Mouse (Mus musculus) mature B cell (primary cell): ENCODE results near the gene Aff1.

ENCODE experiments used
- in situ Hi-C: fragments of 300-500 bp; cut with MboI; formaldehyde crosslinking; loops from 2 replicates; pipeline ENCODE4 v1.14.3; 2019

The Aff1 gene

DNA sequence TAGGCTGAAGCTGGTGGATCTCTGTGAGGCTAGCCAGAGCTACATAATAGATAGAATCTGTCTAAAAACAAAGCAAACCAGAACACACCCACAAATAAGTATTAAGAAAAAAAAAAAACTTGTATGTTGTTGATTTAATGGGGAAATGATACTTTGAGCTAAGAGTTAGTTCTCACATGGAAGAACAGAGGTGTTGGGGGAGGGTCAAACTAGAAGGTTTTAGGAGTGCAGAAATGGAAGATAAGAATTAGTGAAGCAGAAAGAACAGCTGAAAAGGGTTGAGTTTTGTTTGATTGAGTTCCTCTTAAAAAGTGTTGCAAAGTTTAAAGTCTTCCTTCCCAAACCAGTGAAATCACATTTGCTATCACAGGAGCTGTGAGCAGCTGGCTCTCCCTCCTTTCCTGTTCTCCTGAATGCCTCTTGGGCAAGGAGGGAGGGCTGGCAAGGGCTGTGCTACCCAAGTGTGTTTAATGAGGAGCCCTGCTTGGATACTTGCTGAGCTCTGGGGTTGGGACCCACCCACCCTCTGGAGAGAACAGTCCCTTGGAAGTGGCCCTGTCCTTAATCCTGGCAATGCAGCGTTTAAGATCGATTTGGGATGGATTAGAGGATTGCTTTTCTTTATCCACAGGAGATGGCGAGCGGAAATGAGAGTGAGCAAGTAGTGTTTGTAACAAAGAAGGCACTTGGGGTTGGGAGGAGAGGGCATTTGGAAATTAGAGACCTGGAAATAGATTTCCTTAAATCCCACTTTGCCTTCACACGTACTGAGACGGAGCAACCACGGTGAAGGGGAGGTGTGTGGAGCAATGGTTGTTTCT, 57.5 kb downstream of the Aff1 start:
- in situ Hi-C loops, result no loop called here

DNA sequence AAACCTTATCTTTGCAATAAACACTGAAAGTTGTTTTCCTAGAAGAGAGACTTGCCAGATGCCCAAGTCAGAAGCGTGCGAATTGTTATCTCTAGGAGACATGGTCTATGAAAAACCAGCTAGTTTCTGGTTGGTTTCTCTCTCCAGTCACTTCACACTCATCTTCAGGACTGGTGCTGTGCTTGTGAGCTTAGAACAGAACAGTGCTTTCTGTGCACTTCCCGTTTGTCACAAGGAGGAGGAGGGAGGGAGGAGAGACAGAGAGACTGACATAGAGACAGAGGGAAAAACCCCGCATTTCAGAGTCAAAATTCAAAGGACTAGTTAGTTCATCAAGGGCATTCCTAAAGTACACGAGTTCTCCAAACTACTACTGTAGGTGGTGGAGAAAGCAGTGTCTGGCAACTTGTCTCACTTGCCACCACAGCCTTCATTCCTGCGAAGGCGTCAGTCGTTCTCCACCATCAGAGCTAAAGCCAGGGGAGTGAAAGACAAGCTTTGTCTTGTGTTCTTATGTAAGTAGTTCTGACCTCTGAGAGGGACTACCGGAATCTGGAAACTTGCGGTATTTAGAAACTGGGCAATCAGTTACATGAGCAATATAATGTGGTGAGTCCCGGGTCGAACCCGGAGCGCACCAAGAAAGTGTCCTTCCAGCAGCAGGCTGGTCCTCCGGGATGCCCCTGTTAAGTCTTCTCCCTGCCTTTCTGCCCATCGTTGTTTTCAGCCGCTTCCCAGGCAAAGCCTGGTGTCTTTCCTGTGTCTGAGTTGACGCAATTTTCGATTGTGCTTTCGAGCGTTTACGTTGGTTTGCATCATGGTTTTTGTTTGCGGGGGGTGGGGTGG, 60.7 kb downstream of the Aff1 start:
- in situ Hi-C loops, result no loop called here

DNA sequence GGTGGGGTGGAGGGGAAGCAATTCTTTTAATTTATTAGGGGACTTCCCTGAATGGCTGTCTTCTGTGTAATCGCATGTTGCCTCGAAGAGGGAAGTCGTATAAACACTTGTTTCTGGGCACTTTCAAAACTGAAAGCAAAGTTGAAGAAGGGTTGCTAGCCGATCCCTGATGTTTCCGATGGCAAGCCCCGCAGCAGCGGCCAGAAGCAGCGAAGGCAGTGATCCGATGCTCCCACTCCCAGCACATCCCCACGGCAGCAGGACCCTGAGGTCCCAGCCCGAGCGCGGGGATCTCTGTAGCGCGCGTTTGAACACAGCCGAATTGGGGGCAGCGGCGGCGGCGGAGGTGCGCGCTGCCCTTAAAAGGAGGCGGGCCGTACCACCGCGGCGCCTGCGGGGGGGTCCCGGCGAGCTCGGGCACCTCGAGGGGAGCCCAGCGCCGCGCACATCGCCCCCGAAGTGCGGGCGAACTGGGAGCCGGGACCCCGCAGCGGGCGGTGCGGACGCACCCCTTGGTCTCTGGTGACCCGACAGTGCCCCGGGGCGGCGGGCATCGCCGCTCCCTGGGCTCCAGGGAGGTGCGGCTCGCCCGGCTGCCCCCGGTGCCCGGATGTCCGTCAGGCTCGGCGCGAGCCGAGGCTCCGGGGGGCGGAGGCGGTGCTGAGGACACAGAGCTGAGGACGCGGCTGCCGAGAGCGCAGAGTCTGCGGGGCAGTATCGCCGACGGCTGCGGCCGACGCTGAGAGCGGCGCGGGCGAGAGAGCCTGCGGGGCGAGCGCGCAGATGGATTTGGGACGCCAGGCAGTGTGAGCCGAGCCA, 61.5 kb downstream of the Aff1 start:
- in situ Hi-C loops, result no loop called here

DNA sequence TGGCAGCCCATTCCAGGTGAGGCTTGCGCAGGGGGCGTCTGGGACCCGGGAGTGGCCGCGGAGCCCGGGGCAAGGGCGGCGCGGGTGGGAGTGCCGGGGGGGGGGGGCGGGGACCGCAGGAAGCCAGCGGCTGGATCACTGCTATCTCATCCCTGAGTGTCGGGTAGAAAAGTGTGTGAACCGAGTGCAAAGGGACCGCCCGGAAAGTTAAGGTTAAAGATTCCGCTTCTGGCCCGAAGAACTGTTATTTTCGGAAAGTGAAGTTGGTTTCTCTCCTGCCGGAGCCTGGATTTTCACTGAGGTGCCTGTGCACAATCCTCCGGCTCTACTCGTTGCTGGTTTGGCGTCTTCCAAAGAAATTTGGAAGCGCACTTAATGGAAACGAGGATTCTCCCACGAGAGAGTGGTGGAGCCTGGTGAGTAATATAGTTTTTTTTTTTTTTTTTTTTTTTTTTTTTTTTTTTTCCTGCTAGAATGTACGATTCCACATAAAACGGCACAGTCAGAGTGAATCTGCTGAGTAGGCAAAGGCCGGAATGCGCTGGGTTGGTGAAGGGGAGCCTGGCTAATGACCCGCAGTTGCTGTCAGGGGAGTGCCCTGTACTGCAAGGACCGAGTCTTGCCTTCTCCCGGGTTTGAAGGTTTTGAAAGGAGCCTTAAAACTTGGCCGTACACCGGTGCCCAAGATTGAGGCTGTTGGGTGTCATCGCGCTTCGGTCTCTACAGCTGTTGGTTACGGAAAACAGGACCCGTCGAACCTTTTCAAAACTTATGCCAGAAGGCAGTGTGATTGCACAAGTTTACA, 62.4 kb downstream of the Aff1 start:
- in situ Hi-C loops, result no loop called here

DNA sequence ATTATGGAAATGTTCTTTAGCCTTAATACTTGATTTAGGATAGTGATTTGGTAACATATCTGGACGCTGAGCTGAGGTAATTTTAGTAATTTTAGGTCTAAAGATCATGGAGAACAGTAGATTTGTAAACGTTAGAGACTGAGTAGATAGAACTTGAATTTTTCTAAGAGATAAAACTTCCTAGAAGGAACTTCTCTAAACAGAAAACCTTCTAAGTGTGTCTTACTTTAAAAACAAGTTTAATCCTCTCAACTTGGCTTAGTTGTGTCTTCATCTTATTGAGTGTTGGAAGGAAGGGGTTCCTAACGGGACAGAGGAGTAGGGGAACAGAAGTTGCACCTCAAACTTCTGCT, 62.9 kb downstream of the Aff1 start:
- in situ Hi-C loops, result no loop called here

DNA sequence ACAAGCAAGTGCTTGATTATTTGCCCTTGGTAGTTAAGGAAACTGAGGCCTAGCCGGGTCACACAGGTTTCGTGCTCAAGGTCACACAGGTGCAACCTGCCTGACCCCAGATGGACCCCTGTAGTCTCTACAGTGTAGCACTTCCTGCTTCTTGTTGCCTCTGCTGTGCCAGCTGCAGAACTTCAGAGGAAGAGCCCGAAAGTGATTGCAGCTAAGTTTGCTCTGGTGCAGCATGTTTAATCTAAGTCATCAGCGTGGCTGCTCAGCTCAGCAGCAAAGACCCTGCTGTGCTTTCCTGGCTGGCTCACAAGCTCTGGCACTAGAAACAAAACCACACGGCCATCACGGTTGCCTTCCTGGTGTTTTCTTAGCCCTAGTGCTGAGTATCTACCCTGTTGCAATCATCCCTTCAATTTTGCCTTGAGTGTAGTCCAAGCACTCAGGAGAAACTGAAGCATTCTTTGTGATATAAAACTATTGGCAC, 64.1 kb downstream of the Aff1 start:
- in situ Hi-C loops, result no loop called here

DNA sequence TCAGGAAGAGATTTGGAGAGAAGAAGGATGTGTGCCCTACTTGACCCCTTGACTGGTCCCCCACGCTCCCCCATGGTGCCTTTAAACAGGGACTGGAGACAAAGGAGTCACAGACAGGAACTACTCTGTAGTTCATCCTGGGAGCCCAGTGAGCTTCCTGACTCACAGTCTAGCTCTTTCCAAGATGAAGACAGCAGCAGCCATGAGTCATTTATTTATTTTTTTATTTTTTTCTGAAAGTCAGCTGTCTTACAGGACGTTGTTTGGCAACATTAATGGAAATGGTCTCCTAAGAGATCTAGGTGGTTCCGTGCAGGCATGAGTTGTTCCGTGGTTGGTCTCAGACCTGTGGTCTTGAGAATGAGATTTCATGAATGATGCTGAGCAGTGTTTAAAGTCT, 66.3 kb downstream of the Aff1 start:
- in situ Hi-C loops, result no loop called here

DNA sequence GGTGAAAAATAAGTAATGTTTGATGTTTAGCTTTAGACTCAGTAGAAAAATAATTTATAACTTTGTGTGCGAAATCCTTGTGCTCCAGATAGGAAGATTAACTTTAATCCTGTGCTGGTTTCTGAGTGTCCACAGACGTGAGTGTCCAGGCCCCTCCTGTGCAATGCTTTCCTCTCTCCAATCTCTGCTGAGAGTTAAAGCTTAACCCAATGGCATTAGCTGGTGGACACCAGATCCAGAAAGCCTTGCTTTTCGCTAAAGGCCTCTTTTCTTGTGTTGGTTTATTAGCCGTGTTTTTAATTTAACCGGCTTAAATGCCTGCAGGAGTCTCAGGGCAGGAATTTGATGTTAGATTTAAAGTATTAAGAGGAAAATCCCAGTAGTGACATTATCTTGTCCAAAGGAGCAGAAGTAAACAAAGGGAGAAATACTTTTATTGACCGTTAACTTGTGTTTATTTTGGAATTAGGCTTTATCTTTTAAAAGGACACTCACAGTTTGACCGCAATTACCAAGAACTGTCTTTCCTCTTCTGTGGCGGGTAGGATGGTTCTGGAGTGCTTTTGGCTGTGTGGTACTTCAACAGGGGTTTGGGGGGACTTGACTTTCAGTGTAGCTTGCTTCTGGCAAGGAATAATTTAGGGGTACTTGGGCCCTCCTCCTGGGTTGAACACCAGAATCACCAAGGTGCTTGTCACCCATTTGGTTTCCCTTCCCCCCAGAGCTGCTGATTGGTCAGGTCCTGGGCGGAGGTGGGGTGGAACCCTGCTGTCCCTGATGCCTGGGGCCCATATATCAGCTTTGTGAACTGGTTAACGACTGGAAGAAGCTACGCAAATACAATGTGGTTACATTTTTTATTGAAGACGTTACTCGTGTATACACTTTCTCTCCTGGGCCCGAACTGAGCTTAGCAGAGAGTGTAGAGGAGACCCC, 67.6 kb downstream of the Aff1 start:
- in situ Hi-C loops, result no loop called here

DNA sequence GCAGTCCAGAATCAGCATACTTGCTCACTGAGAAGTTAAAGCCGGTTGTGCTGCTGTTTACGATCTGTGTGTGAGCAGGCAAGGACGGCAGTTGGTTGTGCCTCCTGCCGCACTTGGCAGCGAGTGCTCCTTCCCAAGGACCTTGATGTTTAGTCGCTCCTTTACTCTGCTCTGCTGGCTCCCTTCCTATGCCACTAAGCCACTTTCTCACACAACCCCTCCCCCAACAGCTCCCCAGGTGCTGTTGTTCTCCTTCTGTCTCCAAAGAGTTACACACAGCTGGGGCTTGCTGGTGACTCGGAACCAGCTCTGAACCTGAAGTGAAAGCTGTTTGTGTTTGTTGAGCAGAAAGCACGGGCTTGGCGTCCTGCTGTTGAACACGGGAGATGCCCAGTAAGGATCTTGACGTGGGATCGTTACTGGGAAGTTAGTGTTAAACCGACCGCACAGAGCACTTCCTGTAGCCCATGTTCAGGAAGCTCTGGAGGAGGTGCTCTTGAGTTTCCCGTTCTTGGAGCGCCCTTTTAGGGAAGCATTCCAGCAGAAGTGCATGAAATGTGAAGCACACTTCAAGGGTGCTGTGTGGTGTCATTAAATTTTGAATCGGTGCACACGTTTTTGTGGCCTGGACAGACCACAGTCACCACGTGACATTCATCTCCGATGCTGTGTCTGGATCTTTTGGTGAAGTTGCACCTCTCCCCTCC, 68.4 kb downstream of the Aff1 start:
- in situ Hi-C loops, result no loop called here

DNA sequence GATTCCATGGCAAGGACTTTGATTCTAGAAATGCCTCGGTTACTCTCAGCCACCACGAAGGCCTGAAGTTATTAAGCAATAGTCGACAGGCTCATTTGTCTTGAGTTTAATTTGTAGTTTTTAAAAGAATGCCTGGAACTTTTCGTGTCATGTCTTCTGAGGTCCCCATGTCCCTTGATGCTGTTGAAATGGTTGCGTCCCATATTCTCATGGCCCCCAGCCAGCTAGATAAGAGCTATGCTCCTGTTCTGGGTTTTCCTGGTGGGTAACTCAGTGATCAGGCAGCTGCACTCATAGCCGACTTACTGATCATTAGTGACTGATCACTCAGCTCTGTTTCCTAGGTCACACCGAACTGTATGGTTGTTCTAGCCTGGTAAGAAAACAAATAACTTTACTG, 69.6 kb downstream of the Aff1 start:
- in situ Hi-C loops, result no loop called here

DNA sequence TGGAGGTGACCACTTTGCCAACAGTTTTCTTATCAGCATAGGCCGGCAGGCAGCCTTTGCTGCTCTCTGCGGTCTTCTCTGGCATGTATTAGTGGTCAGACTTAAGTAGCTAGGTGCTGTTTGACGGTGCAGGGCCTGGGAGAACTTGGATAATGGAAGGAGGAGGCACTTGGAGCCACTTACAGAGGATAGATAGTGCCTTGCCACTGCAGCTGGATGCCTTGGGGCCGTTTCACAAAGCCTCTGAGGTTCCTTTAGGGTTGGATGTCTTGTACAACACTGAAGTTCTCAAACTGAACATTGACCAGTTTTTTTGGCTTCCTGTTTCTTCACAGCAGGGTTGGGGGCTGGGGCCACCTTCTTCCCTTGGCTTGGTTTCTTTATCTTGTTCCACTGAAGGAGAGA, 70.7 kb downstream of the Aff1 start:
- in situ Hi-C loops, result no loop called here

DNA sequence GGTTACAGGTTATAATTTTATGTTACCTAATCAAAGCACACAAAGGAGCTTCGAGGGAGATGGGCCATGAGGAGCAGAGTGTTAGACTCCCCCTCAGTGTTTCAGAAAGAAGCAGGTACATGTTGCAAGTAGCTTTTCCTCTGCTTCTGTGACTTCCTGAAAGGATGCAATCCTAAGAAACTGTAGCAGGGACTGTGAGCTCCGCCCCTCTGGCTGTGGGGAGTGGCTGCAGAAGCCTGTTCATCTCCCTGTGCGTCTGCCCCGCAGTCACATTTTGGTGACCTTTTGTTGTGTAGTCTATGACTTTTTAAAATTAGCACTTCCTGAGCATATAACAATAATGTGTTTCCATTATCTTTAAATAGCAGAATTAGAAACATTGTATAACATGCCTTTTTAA, 73.2 kb downstream of the Aff1 start:
- in situ Hi-C loops, result no loop called here

DNA sequence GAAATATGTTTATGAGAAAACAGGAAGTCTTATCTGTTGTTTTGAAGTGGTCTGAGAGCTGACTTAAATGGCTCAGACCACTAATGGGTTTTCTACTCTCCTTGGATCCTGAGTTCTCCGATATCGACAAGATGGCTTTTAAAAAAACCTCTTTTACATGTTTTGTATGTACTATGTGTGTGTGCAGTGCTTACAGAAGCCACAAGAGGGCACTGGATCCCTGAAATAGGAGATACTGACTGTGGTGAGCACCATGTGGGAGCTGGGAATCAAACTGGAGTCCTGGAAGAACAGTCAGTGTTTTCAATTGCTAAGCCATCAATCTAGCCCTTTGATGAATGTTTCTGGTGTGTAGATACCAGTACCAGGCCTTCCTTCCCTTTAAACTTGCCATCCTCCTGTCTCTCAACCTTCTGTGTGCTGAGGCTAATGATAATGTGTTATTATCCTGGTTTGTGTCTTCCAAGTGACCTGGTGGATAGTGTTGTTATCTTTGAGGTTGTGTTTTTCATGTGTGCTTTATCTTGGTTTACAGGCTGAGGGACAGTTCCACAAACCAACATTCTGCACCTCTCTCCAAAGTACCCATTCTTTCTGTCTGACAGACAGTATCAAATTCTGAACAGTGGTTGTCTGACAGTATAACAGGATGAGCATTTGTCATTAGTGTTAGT, 73.7 kb downstream of the Aff1 start:
- in situ Hi-C loops, result no loop called here

DNA sequence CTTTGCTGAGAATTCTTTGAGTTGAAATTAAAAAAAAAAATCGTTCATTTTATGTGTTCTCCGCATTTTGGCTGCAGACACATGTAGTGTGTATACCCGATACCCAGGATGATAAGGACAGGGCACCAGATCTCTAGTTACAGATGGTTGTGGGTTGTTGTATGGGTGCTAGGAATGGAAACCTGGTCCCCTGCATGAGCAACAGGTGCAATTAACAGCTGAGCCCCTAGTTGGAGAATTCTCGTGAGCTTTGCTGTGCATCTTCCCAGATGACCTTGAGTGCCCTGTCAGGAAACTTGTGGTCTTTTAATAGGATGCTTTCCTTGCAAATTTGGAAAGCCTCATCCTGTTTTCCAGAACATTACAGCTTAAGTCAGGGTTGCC, 74.2 kb downstream of the Aff1 start:
- in situ Hi-C loops, result no loop called here

DNA sequence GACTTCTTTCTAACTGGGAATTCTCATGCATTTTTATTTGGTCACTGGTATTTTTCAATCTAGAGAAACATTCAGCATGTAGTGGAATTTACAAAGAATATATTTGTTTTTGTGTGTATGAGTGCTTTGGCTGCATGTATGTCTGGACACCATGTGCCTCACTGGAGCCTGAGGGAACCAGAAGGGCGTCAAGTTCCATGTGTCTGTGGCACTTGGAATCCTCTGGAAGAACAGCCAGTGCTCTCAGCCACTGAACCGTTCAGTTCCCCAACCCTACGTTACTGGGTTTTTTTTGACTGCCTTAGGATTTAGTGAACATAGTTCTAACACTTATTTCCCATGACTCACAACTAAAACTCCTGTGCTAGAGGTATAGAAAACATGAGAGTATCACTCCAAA, 76.8 kb downstream of the Aff1 start:
- in situ Hi-C loops, result no loop called here

DNA sequence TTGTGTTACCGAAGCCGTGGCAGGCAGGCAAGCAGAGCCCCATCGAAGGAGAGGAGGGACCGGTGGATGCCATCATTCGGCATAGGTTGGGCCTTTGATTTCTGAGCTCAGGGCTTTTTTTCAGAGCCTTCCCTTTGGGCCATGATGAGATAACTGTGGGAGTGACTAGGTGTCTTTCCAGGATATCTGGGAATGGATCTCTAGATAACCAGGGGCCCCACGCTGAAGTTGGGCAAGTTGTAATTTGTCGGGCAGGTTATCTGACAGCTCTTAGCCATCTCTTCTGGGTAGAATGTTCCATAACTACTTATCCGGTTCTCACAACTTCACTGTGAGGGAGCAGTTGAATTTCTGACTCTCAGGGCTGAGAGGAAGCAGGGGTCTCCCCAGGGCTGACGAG, 77.5 kb downstream of the Aff1 start:
- in situ Hi-C loops, result no loop called here

DNA sequence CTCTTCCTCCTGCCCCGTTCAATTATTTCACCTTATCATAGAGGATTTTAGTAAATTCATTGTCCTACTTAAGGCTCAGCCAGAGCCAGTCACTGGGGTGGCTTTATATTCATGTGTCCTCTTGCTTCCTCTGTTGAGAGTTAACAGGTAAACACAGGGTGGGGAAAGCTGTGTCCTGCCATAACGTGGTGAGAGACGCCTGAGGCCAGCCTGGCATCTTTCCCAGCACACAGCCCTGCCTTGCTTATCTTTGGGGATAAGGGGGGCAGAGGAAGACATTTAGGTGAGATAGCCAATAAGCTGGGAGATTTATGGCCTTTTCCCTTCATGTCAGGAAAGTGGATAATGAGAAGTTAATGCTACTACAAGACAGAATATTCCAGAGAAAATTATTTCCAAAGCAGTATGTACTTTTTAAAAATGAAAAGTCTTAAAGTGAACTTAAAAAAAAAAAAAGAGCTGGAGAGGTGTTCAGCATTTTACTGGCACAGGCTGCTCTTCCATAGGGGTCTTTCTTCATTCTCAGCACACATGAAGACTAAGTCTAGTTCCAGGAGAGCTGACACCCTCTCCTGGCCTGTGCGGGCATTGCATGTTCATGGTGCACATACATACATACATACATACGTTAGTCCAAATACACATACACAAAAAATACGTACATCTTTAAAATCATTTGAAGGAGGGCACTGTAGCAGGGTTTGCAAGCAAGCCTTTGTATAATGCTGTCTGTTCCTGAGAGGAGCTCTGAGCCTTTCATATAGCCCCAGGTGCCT, 78.5 kb downstream of the Aff1 start:
- in situ Hi-C loops, result no loop called here

DNA sequence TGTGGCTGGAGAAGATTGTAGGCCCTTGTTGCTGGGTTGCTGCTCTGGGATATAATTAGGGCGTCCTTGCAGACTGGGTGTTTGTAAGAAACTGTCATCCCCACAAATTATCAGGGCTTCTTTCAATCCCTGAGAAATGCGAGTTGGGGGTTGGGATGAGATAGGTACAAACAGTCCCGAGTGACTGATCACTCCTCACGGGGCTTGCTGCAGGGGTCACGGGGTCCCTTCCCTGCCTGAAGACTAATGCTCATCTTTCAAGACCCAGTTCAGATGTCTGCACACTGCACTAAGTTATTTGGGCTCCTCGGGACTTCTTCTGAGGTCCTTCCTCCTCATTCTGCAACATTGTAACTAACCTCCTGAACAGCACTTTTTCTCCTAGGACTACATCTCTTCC, 79.2 kb downstream of the Aff1 start:
- in situ Hi-C loops, result no loop called here
